Mouse (Mus musculus): ENCODE results near the gene Crtap.

GRCm38 (mm10) chr9:114427425-114427824, 37.0 kb upstream of the Crtap start:
- TF ChIP-seq CTCF (IDR thresholded peaks at IDR 0.05; ENCODE audit: low read depth, low read length), result no peak
- TF ChIP-seq POLR2A (IDR thresholded peaks at IDR 0.05; ENCODE audit: insufficient read depth, low read length), result no peak

All from ES-Bruce4 (cell line).